ENCODE assay signal across 19 mouse cellular contexts in the genomic region with DNA sequence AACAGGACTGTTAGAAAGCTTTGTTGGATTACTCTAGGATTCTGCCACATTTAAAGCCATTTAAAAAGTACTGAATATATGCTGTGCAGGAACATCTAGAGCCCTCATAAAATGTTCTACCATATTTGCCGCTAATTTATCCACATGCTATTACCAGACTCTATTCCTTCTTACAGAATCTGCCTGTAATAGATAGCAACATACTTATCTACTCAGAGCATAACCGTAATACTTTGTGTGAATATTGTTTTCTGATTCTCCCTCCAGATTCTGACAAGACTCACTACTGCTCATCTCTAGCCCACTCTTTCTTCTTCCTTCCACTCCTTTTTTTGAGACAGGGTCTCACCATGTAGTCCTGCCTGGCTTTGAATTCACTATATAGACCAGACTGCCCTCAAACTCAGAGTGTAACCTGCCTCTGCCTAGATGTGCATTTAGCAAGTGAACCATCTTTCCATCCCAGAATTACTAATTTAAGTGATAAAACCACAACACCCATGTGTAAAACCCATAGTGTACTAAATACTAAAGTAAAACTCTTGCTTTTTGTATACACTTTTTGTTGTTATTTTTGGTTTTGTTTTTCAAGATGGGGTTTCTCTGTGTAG.
"Had no signal": no experiment of that assay in that cellular context is flagged by ENCODE, and none has a peak within 500 bp of the region (broad histone marks: within the 10 kb centered on the region; RNA-seq: fewer than 3 reads in every experiment).

No protein-coding gene starts in this region.

- H3K4me1 ChIP-seq: limb, embryonic 12.5 days; limb, embryonic 15.5 days; midbrain, embryonic 10.5 days; midbrain, embryonic 13.5 days; stomach, embryonic 15.5 days had no signal

- H3K4me2 ChIP-seq: limb, embryonic 12.5 days; limb, embryonic 15.5 days; midbrain, embryonic 13.5 days; stomach, embryonic 15.5 days had no signal

- H3K4me3 ChIP-seq: left cerebral cortex, adult 2 months; limb, embryonic 12.5 days; limb, embryonic 15.5 days; midbrain, embryonic 10.5 days; midbrain, embryonic 13.5 days; stomach, embryonic 15.5 days had no signal

- DNase-seq: kidney, adult 2 months; kidney, postnatal 25 days; layer of hippocampus, postnatal 36 days; left cerebral cortex, postnatal 4 days; lung, adult 2 months; lung, postnatal 14 days; lung, postnatal 4 days; right cerebral cortex, adult 18-20 months; right cerebral cortex, postnatal 14 days; right cerebral cortex, postnatal 4 days; thymus, postnatal 25 days had no signal

- ATAC-seq: intestine, postnatal 0 days; midbrain, embryonic 13.5 days had no signal

- H3K9me3 ChIP-seq: limb, embryonic 12.5 days; limb, embryonic 15.5 days; midbrain, embryonic 10.5 days; midbrain, embryonic 13.5 days; stomach, embryonic 15.5 days had no signal

- H3K27ac ChIP-seq: kidney, postnatal 0 days; left cerebral cortex, adult 2 months; limb, embryonic 12.5 days; limb, embryonic 15.5 days; midbrain, embryonic 10.5 days; midbrain, embryonic 13.5 days; stomach, embryonic 15.5 days had no signal

- H3K27me3 ChIP-seq: limb, embryonic 12.5 days; limb, embryonic 15.5 days; midbrain, embryonic 13.5 days; stomach, embryonic 15.5 days had no signal

- H3K9ac ChIP-seq: limb, embryonic 12.5 days; limb, embryonic 15.5 days; midbrain, embryonic 13.5 days; stomach, embryonic 15.5 days had no signal
